Mouse (Mus musculus): ENCODE data around the gene 1110059E24Rik. TPM values are rescaled to one million over a fixed set of nuclear protein-coding genes. Genes with fewer than 3 reads are reported as not detected.
A peak's percentile ranks its signal among the peaks of the same experiment; 100 is the strongest.

1110059E24Rik gene
- polyA plus RNA-seq, 1 experiment from 2014 or later: 53.3 TPM

DNA sequence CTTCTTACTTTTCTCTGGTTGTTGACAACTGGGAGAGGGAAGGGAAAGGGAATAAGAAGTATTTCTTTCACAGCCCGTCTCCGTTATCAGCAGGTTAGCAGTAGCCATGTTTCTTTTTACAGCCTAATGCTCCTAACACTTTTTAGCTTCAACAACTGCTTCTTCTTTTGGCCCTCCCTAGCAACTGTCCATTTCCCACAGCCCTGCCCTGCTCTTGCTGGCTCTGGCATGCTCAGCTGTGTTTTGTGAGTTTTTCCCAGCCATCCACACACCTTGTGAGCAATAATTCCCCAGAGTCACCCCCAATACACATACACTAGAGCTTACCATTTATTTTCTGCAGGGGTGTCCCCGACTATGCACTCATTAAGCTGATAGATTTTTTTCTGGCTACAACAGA is 75.3 kb downstream of the 1110059E24Rik start:
- no peak for DNase-seq (ENCODE audit: low spot score)

DNA sequence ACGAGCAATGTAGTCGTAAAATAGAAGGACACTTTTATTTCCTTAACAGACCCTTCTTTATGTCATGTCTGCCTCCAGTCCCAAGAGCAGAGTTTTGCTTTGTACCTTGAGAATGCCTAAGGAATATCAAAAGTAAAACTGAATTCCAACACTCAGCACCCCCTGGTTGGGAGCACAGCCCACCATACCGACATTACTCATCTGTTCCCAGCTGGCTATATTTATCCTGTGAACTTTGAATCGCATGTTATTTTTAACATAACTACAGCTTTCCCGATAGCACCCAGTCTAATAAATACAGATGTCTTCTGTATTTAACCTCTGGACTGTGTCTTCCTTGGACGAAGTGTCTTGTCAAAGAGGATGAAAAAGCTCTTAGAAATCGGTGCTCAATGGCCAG is 80.8 kb downstream of the 1110059E24Rik start:
- no peak for DNase-seq (ENCODE audit: low spot score)

DNA sequence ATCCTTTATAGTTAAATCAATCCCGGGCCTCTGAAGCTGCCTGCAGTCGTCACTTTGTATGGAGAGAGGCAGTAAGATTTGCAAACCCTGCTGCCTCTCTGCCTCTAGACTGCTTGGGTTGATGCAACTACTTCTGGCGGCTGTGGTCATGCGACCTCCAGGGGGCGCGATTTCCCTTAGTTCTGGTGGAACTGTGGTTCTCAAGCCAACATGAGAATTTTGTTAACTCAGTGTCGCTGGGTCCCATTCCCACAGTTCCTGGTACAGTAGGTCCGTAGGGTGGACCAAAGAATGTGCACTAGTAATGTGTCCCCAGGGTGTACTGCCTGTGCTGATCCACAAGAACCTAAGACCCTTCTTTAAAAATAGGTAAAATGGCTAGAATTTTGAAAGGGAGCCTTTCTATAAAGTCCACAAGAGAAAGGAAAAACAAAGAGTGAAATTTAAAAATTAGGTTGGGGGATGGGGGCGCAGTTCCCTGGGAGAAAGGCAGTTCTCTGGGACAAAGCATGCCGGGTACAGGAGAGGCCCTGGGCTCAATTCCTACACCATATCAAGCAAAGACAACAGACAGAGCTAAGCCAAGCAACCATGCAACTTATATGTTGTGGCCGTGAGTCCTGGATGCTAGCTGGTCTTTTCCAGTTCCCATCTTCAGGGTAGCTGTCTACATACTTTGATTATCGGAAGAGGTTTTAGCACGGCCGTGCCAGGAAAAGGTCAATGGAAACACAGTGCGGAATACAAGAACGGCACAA is 81.4 kb downstream of the 1110059E24Rik start:
- peak; percentile 85 for DNase-seq (ENCODE audit: low spot score)

- DNase-seq (ENCODE audit: low spot score): no peak
Measured at GRCm38 (mm10) chr19:21570778-21571177, 82.0 kb downstream of the 1110059E24Rik start.

GRCm38 (mm10) chr19:21568528-21569185 is 84.1 kb downstream of the 1110059E24Rik start:
- DNase-seq (ENCODE audit: low spot score): peak; percentile 9

- DNase-seq (ENCODE audit: low spot score): no peak
Measured at GRCm38 (mm10) chr19:21567933-21568332, 84.8 kb downstream of the 1110059E24Rik start.

DNA sequence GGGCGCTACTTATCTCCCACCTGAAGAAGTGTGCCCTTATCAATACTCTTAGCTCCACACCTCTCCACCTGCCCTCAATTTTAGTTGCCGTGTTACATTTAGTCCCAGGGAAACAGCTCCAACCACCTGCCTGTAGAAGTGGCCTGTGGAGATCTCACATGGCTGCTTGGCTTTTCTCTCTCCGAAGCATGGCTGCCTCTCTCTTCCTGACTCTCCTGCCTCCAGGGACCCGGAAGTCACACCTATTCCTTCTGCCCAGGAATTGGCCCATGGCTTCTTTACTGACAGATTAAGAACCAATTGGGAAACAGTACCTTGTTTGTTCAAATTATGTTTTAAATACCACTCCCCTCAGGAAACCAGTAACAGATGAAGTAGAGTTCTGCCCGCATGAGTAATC is 86.3 kb downstream of the 1110059E24Rik start:
- DNase-seq (ENCODE audit: low spot score): no peak

- no peak for DNase-seq (ENCODE audit: low spot score)
Measured at GRCm38 (mm10) chr19:21564461-21564797, 88.3 kb downstream of the 1110059E24Rik start.

DNA sequence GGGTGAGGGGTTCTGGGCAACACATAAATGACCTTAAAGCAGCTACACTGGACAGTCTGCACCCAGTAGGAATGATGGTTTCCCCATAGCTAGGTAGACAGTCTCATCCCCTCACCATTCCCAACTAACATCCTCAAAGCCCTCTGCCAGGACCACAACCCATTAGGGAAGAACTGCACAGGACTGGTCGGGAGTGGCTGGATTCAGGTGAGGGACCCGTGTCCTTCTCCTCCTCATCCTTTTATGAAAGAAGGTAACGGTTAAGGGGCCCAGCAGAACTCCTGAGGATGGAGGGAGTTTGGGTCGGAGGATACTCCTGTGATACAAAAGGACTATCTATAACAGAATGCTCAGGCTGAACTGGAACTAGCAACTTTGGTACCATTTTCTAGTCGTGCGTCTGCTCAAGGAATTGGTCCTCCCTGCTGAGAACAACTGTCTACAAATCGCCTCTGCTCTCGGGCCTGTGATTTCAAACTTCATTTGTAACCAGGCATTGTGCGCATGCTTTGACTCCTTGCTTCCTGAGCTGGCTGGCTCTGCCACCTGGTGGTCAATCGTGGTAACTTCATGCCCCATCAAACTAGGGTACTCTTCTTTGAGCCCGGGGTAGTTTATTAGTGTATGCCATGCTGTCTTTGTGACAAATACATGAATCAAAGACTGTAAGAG is 88.9 kb downstream of the 1110059E24Rik start:
- peak; percentile 76 for DNase-seq (ENCODE audit: low spot score)

DNA sequence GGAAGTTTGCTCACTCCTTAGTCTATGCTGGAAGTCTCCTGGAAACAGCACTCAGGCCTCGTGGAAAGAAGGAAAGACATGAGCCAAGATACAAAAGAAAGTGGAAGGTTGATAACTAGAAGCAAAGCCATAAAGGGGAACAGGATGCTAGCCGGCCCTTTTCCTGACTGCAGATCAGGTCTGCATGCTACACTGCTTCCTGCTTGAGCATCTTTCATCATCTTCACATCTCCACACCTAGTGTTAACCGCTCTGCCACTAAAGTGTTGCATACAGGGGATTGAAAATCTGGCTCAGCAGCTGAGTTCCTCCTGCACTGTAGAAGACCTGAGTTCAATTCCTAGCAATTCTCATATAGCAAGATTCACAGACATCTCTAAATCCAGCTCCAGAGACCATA is 89.8 kb downstream of the 1110059E24Rik start:
- DNase-seq (ENCODE audit: low spot score): no peak

GRCm38 (mm10) chr19:21552801-21553200 is 100.0 kb downstream of the 1110059E24Rik start:
- no peak for DNase-seq (ENCODE audit: low spot score)

- DNase-seq (ENCODE audit: low spot score): no peak
Measured at GRCm38 (mm10) chr19:21551921-21552536, 100.7 kb downstream of the 1110059E24Rik start.

- DNase-seq (ENCODE audit: low spot score): no peak
Measured at GRCm38 (mm10) chr19:21549713-21550112, 103.1 kb downstream of the 1110059E24Rik start.

DNA sequence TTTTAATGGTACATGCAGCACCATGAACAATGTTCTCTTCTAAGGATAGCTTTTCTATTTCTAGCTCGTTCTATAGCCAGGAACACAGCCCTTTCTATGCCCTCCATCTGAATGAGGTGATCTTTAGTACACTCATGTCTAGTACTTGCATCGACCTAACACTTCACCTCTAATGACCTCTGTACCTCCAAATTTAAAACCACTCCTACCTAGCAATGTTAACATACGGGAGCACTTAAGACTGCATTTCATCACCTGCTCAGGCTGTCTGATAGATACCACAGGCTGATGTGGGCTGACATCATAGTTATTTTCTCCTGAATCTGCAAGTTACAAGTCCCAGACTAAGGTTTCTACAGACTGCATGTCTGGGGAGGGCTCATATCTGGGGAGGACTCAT is 103.8 kb downstream of the 1110059E24Rik start:
- no peak for DNase-seq (ENCODE audit: low spot score)

- DNase-seq (ENCODE audit: low spot score): no peak
Measured at GRCm38 (mm10) chr19:21537125-21537524, 115.7 kb downstream of the 1110059E24Rik start.

Other genes starting within 250 kb of the 1110059E24Rik start
- 0.60 and 0.91 TPM in 2 replicates for gene Gda, start 179.5 kb downstream of the 1110059E24Rik start, polyA plus RNA-seq (2015; fragmentation: Nextera tagmentation; extraction: Ambion mirVana)
- 26.7 and 34.9 TPM in 2 replicates for gene Abhd17b, start 209 bp upstream of the 1110059E24Rik start, polyA plus RNA-seq (2015; fragmentation: Nextera tagmentation; extraction: Ambion mirVana)
- gene Cemip2, start 125.4 kb upstream of the 1110059E24Rik start, polyA plus RNA-seq (2015; fragmentation: Nextera tagmentation; extraction: Ambion mirVana): 4.7 and 5.6 TPM in 2 replicates